Mouse (Mus musculus) olfactory bulb, adult 2 months (tissue): ENCODE data around the gene Myl6.
"Not testable (repeated sequence)": the region's sequence is repeated elsewhere in the genome, so short reads cannot be mapped to it uniquely, and the experiment has no call there.

ENCODE experiments used
- CTCF ChIP-seq: fragments of 200-500 bp; IDR thresholded peaks from 2 replicates; pipeline ENCODE4 v1.5.1; 2012; ENCODE audit warnings: low read depth, mild to moderate bottlenecking, low read length, moderate library complexity; ENCODE audit not compliant: insufficient read depth
- POLR2A ChIP-seq: fragments of 200-500 bp; IDR thresholded peaks from 2 replicates; pipeline ENCODE4 v1.6.1; 2012; ENCODE audit warnings: mild to moderate bottlenecking, low read depth, low read length, moderate library complexity; ENCODE audit not compliant: insufficient read depth

GRCm38 (mm10) chr10:128505371-128505667, 11.4 kb upstream of the Myl6 start:
- not testable (repeated sequence) for TF ChIP-seq POLR2A, CTCF
